Mouse (Mus musculus) heart, embryonic 11.5 days (tissue): ENCODE measurements around the gene Gm13283. TPM values are rescaled to one million over a fixed set of nuclear protein-coding genes. Genes with fewer than 3 reads are reported as not detected.
"Not testable (repeated sequence)": the region's sequence is repeated elsewhere in the genome, so short reads cannot be mapped to it uniquely, and the experiment has no call there.

Experiments used
- ATAC-seq: fragments of 200-750 bp; cut with Nextera tagmentation; replicated peaks from 2 replicates; pipeline ENCODE4 v1.8.0; 2017; ENCODE audit warnings: moderate library complexity; ENCODE audit not compliant: insufficient number of reproducible peaks, low FRiP score, low TSS enrichment
- H3K27ac ChIP-seq: fragments of 300-500 bp; sonication (generic); 2 replicates; pipeline ENCODE4 v1.5.1; 2014; ENCODE audit warnings: mild to moderate bottlenecking, low read depth, low read length
- H3K27me3 ChIP-seq: fragments of 300-500 bp; sonication (generic); 2 replicates; pipeline ENCODE4 v1.6.1; 2014; ENCODE audit warnings: mild to moderate bottlenecking, low read length, mixed read lengths; ENCODE audit not compliant: control insufficient read depth, insufficient read depth
- H3K36me3 ChIP-seq: fragments of 300-500 bp; sonication (generic); 2 replicates; pipeline ENCODE4 v1.6.1; 2014; ENCODE audit warnings: mild to moderate bottlenecking, low read length, moderate library complexity, mixed read lengths; ENCODE audit not compliant: control insufficient read depth, insufficient read depth
- H3K4me1 ChIP-seq: fragments of 300-500 bp; sonication (generic); 2 replicates; pipeline ENCODE4 v1.6.1; 2014; ENCODE audit warnings: low read length; ENCODE audit not compliant: control insufficient read depth, insufficient read depth
- H3K4me2 ChIP-seq: fragments of 300-500 bp; sonication (generic); 2 replicates; pipeline ENCODE4 v1.6.1; 2014; ENCODE audit warnings: mild to moderate bottlenecking, moderate library complexity
- H3K4me3 ChIP-seq: fragments of 300-500 bp; sonication (generic); 2 replicates; pipeline ENCODE4 v1.5.1; 2014; ENCODE audit warnings: low read depth, low read length
- H3K9ac ChIP-seq: fragments of 300-500 bp; sonication (generic); 2 replicates; pipeline ENCODE4 v1.6.1; 2014; ENCODE audit warnings: mild to moderate bottlenecking, low read depth, low read length, moderate library complexity
- H3K9me3 ChIP-seq: fragments of 300-500 bp; sonication (generic); replicated peaks from 2 replicates; pipeline ENCODE4 v1.6.1; 2016; ENCODE audit warnings: low read length; ENCODE audit not compliant: control insufficient read depth
- WGBS: fragments of 180-500 bp; shearing (Covaris S2); extraction: QIAGEN DNeasy Blood & Tissue Kit; methylation state at CpG from one replicate; pipeline ENCODE4 v1.1.7; 2014; ENCODE audit not compliant: insufficient replicate concordance; 5-methylcytosine and 5-hydroxymethylcytosine counted together
- polyA plus RNA-seq: library from polyadenylated mRNA; unstranded; fragments of >200 nt; fragmentation: Nextera tagmentation; extraction: Ambion mirVana; gene quantifications from 2 replicates; pipeline ENCODE4 v1.2.1, GENCODE M21; 2014

The Gm13283 gene
- polyA plus RNA-seq, 1 experiment from 2014 or later: 0.56 TPM

- not testable (repeated sequence) for H3K27ac ChIP-seq, H3K36me3 ChIP-seq, H3K27me3 ChIP-seq, H3K9ac ChIP-seq, H3K4me3 ChIP-seq, ATAC-seq, H3K4me1 ChIP-seq, H3K9me3 ChIP-seq
- no CpG with 5 or more reads among the region's 29 CpGs for WGBS
- H3K4me2 ChIP-seq: peak within 1 kb of the TSS; percentile 27; the same call in 1 of the 2 replicates
Observed at GRCm38 (mm10) chr4:88802954-88803353, 43.0 kb downstream of the Gm13283 start, which contains the start of gene Gm13287. Gene Gm13287 (plus strand): TSS chr4:88803254.

- H3K4me3 ChIP-seq, H3K36me3 ChIP-seq, ATAC-seq, H3K9me3 ChIP-seq, H3K27me3 ChIP-seq, H3K9ac ChIP-seq, H3K4me1 ChIP-seq, H3K27ac ChIP-seq: not testable (repeated sequence)
- WGBS: no CpG with 5 or more reads among the region's 8 CpGs
- H3K4me2 ChIP-seq: peak within 1 kb of the TSS; percentile 32; the same call in 1 of the 2 replicates
Observed at GRCm38 (mm10) chr4:88805231-88805630, 45.3 kb downstream of the Gm13283 start, which contains the start of gene Gm13288. Gene Gm13288 (plus strand): TSS chr4:88805531.

GRCm38 (mm10) chr4:88805761-88806160, 45.8 kb downstream of the Gm13283 start:
- not testable (repeated sequence) for H3K36me3 ChIP-seq, H3K27ac ChIP-seq, H3K9ac ChIP-seq, H3K9me3 ChIP-seq, H3K4me3 ChIP-seq, H3K4me1 ChIP-seq, H3K27me3 ChIP-seq, ATAC-seq
- H3K4me2 ChIP-seq: peak overlapping the region; percentile 32; the same call in 1 of the 2 replicates
- WGBS: 1% methylated on average over 10 of the region's 34 CpGs

Other genes starting within 250 kb of the Gm13283 start
- gene Ifnb1, start 237.3 kb upstream of the Gm13283 start, polyA plus RNA-seq: not detected in 2 replicates
- gene Ifna15, start 201.9 kb upstream of the Gm13283 start, polyA plus RNA-seq: not detected in 2 replicates
- not detected in 2 replicates for gene Ifna14, start 188.3 kb upstream of the Gm13283 start, polyA plus RNA-seq
- gene Ifna9, start 167.7 kb upstream of the Gm13283 start, polyA plus RNA-seq: not detected in 2 replicates
- not detected in 2 replicates for gene Ifna12, start 156.7 kb upstream of the Gm13283 start, polyA plus RNA-seq
- not detected in 2 replicates for gene C87499, start 125.7 kb upstream of the Gm13283 start, polyA plus RNA-seq
- gene Ifna13, start 115.7 kb upstream of the Gm13283 start, polyA plus RNA-seq: not detected in 2 replicates
- gene Ifna16, start 83.2 kb upstream of the Gm13283 start, polyA plus RNA-seq: not detected in 2 replicates
- gene Ifna2, start 76.2 kb upstream of the Gm13283 start, polyA plus RNA-seq: not detected in 2 replicates
- not detected in 2 replicates for gene Ifnab, start 68.8 kb upstream of the Gm13283 start, polyA plus RNA-seq
- 0.63 and 0.87 TPM in 2 replicates for gene Gm26566, start 38.3 kb upstream of the Gm13283 start, polyA plus RNA-seq
- gene Klhl9, start 37.7 kb upstream of the Gm13283 start, polyA plus RNA-seq: 99.9 and 113 TPM in 2 replicates
- gene Gm13271, start 5.3 kb upstream of the Gm13283 start, polyA plus RNA-seq: not detected in 2 replicates
- gene Gm13290, start 13.7 kb downstream of the Gm13283 start, polyA plus RNA-seq: 0.61 TPM in 1 of 2 replicates, not detected in the other
- not detected in 2 replicates for gene Gm13289, start 16.8 kb downstream of the Gm13283 start, polyA plus RNA-seq
- not detected in 2 replicates for gene Gm13272, start 19.7 kb downstream of the Gm13283 start, polyA plus RNA-seq
- gene Ifnz, start 22.0 kb downstream of the Gm13283 start, polyA plus RNA-seq: not detected in 2 replicates
- not detected in 2 replicates for gene Gm13276, start 25.6 kb downstream of the Gm13283 start, polyA plus RNA-seq
- not detected in 2 replicates for gene Gm13277, start 28.5 kb downstream of the Gm13283 start, polyA plus RNA-seq
- not detected in 2 replicates for gene Gm13278, start 31.4 kb downstream of the Gm13283 start, polyA plus RNA-seq
- 0.47 TPM in 1 of 2 replicates, not detected in the other for gene Gm13275, start 34.4 kb downstream of the Gm13283 start, polyA plus RNA-seq
- gene Gm13279, start 37.3 kb downstream of the Gm13283 start, polyA plus RNA-seq: not detected in 2 replicates
- gene Gm13285, start 39.5 kb downstream of the Gm13283 start, polyA plus RNA-seq: 0.27 and 0.76 TPM in 2 replicates
- not detected in 2 replicates for gene Gm13287, start 43.1 kb downstream of the Gm13283 start, polyA plus RNA-seq
- gene Gm13288, start 45.4 kb downstream of the Gm13283 start, polyA plus RNA-seq: not detected in 2 replicates
- not detected in 2 replicates for gene Ifna7, start 56.1 kb downstream of the Gm13283 start, polyA plus RNA-seq
- gene Ifna11, start 59.8 kb downstream of the Gm13283 start, polyA plus RNA-seq: not detected in 2 replicates
- not detected in 2 replicates for gene Ifna6, start 67.3 kb downstream of the Gm13283 start, polyA plus RNA-seq
- not detected in 2 replicates for gene Ifna5, start 75.4 kb downstream of the Gm13283 start, polyA plus RNA-seq
- not detected in 2 replicates for gene Ifna4, start 81.7 kb downstream of the Gm13283 start, polyA plus RNA-seq
- gene Ifna1, start 90.0 kb downstream of the Gm13283 start, polyA plus RNA-seq: not detected in 2 replicates
- gene Ifne, start 120.1 kb downstream of the Gm13283 start, polyA plus RNA-seq: not detected in 2 replicates